Mouse (Mus musculus) erythroblast, adult 5-6 weeks (primary cell): Measurements from ENCODE around the gene Camk2g. TPM values are rescaled to one million over a fixed set of nuclear protein-coding genes. Genes with fewer than 3 reads are reported as not detected.

Experiments used
- ATAC-seq: replicated peaks from 2 replicates; pipeline ENCODE4 v1.8.0; 2016; ENCODE audit warnings: moderate number of reproducible peaks, mild to moderate bottlenecking, moderate TSS enrichment, inconsistent platforms; ENCODE audit not compliant: poor library complexity, low FRiP score, severe bottlenecking
- total RNA-seq, 2 experiments: library from RNA; stranded (forward) in 1 of 2; stranded (reverse) in 1 of 2; fragments of 150-400 nt in 1 of 2; fragments of 200-764, 138-1000 nt in 1 of 2; gene quantifications; 2 replicates each; pipeline versions ENCODE4 v1.2.3 to v1.2.4; 2015 to 2017; ENCODE audit warnings: low replicate concordance in 2 of 2

Gene Camk2g
- total RNA-seq (2015; ENCODE audit: low replicate concordance) (4.0 and 9.8 TPM in 2 replicates), total RNA-seq (2017; ENCODE audit: low replicate concordance) (12.7 and 14.6 TPM in 2 replicates)

DNA sequence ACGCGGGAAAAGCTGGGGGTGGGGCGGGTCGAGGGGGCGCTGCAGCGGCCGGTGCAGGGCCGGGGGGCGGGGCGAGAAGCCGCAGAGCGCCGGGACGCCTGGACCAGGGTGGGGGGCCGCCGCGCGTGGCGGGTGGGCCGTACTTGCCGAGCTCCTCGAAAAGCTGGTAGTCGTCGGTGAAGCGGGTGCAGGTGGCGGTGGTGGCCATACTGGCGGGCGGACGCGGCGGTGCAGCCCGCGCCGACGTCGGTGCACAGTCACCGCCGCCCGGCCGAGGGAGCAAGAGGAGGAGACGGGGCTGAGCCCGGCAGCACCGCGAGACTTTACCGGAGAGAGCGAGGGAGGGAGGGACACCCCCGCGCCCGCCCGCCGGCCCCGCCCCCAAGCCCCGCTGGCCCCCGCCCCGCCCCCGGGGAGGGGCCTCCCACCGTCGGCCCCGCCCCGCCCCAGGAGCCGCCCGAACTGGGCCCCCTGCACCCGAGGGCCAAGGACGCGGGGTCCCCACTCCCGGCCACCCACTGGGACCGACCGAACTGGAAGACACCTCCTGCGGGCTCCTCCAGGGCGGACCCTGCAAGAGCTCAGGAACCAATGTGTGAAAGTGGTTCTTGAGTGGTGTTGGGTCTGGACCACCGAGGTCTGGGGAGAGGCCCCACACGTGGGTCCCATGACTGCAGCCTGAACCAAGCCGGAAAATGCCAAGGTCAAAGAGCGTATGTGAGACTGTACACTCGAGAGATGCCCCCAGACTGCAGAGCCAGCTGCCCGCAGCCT lies at the start of gene Camk2g:
Camk2g (minus strand) TSS at position 331 of the 774 bp plus-strand sequence.
- ATAC-seq: peak; percentile 91

DNA sequence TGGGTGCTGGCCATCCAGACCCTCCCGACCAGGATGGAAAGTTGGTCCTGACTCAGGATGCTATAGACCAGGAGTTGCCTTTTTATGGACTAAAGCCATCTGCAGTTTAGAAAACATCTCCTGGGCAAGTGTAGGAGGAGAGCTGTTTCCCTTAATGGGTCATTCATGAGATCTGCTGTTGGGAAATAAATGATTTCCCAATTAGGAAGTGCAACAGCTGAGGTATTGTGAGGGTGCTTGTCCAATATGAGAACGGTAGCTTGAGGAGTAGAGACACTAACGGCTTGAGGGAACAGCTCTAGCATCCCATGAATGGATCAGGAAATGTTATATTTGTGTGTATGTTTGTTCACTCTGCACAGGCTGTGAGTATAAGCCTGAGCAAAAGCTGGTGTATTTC lies 48.7 kb upstream of the Camk2g start:
- no peak for ATAC-seq

DNA sequence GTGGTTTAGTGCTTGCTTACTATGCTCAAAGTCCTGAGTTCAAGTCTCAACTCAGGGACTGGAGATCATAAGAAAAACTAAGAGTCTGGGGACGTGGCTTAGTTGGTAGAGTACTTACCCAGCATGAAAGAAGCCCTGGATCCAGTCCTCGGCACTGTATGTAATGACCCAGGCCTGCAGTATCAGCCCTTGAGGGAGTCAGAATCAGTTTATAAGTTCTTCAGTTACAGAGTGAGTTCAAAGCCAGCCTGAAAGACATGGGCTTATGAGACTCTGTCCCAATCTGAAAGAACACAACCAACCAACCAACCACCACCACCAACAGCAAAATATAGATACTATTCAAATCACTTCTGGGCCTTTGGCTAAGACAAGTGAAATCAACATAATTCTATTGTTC lies 47.6 kb upstream of the Camk2g start:
- ATAC-seq: no peak

DNA sequence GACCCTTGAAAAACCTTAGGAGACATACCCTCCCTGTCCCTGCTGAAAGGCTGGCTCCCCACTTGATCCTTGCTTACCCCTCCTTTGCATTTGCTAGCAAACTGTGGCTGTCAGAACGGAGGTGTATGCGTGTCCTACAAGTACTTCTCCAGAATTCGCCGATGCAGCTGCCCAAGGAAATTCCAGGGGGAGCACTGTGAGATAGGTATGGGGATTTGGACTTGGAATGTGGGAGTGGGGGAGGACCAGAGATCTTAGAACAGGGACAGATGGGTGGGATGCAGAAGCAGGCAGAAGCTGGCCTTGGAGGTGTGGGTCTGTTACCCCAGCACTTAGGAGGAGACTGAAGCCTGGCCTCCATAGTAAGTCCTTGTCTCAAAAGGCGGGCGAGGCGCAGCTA lies 43.8 kb upstream of the Camk2g start:
- no peak for ATAC-seq

DNA sequence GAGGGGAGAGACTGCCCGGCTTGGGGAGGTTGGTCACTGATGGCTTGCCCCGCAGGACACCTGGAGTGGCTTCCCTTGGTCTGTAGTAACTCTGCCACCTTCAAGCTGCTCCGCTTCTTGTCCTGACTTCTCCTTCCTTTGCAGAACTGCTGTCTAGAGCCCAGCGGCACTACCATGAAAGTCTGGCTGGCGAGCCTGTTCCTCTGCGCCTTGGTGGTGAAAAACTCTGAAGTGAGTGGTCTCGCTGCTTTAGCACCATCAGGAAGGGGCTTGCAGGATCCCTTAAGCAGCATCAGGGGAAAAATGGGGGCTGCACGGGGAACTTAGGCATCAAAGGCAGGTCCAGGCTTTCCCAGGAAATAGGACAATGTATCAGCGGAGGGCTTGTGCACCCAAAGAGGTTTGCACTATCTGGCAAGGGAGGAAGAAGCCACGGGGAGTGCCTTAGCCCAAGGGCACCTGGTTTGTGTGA lies 43.1 kb upstream of the Camk2g start:
- no peak for ATAC-seq

DNA sequence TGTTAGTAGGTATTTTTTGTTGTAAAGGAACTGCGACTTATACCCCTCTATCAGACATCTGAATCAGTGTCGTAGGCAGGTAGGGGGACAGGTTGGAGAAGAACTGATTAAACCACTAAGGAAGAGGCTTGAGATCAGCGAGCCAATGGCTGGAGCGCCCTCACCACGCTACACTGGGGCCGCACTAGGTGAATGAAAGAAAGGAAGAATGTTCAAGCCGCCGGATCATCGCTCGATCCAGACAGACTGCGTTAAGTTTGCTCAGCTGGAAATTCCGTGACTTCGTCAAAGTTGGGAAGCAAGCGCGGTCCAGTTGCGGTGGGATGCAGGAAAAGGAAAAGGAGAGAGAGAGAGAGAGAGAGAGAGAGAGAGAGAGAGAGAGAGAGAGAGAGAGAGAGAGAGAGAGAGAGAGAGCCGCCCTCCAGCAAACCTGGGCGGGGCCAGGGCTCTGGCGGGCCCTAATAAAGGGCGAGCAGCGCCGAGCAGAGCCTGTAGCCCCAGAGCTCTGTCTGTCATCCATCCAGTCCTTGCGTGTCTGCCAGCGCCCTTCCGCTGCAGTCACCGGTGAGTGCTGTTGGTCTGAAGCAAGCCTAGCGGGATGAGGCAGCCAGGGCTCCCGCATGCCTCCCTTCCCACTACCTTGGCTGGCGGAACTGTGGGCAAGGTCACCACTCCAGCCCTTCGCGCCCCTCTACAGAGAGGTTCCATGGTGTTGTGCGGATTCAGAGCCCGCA lies 42.5 kb upstream of the Camk2g start, which contains the start of gene Plau:
Plau (plus strand) TSS at position 490 of the 734 bp plus-strand sequence.
- 0 out of 2 replicates have a peak, but pooled peaks have one; percentile 53 for ATAC-seq

DNA sequence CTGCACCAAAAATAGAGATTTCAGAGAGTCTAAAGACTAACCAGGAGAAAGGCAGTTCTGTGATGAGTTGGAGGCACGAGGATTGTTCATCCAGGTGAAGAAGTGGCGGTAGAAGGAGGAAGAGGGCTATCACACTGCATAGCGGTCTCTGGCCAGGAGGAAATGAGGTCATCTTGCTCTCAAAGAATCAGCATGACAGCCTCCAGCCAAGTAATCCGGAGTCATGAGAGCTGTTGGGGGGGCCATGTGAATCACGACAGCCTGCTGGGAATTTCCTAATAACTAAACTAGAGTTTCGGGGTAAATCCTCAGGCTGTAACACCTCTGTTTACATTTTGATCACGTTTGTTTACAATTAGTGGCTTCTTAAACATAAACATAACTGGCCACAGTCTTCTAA lies 40.2 kb upstream of the Camk2g start:
- ATAC-seq: no peak

DNA sequence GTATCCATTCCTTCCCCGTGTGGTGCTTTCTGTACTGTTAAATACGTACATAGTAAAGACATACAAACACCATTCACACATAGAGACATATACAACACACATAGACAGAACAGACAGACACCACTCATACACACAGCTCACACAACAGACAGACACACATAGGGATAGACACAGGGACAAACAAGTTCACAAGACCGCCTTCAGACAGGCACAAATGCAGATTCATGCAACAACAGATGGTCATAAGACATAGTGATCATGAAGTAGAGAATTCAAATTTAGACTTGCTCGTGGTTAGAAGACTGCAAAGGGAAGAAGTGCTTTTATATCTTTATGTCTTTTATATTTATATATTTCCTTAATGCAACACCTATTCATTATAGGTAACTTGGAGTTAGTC lies 39.6 kb upstream of the Camk2g start:
- no peak for ATAC-seq

DNA sequence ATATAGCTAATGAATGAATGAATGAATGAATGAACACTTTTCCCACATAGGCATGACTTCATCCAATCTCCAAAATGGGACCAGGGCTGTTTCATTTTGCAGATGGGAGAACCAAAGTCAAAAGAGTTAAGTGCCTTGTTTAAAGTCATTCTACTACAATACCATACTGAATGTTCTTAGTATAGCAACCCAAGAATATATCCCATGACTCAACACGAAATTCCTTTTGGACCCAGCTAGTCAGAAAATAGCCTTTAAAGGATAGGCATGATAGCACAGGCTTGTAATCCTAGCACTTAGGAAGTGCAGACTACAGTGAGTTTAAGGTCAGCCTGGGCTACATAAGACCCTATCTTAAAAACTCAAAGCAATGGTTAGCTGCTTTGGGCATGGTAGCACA lies 38.0 kb upstream of the Camk2g start:
- ATAC-seq: no peak

DNA sequence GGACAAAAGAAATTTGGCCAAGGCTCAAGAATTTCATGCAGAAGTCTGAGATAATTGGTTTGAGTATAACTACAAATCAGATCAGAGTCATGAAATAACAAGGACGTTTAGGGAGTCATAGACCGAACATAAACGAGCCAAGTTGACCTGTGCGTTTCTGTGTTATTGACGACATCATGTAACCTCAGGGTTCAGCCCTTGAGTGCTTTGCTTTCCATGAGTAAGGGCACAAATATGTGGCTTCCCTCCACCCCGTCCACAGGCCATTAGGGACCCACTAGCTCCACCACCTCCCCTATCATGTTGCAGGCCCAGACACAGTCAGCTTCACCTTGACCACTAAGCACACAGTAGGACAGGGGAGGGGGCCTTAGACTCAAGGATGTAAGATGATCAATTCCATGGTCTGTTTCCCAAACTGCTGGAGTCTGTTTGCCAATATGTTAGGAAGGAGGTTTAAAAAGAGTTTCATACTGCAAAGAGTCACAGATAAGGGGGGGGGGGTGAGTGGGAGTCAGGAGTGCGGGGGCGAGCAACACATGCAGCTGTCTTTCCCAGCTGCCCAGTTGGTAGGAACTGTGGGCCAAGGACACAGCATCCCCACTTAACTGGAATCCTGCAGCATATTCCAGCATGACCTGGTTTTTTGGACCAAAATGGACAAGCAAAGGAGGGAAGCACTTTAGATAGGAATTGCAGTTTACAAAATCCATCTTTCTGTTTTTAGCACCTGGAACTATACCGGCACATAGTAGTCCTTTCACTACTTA lies 37.4 kb upstream of the Camk2g start:
- ATAC-seq: no peak

DNA sequence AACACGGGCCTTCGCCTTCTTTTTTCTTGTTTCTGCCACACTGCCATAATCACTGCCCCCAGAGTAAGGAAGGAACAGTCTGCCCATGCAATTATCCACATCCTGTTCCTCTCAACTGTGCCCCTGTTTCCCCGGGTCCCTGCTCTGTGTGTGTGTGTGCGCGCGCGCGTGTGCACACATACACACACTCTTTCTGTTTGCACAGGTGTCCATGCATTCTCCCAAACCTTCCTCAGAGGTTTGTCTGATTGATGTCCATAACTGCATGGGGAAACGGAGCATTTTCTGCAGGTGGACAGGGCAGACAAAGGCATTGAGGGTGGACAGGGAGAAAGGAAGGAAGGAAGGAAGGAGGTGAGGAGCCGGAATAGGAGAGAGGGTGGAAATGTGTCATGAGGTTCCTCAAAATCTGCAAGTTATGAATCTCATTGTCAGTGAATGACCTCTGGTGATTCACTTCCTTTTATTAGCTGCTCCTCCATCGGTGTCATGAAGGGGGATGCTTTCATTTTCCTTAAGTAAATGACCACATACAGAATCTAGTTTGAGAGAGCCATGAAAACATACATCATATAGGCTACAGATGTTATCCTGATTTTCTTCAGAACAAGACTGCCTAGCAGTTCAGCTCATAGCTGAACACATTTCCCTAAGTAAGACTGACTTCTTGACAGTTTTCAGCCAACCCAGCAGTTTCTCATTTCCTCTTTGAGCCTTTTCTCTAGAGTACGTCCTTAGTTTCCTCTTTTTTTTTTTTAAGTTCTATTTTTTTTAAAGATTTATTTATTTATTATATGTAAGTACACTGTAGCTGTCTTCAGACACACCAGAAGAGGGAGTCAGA lies 35.9 kb upstream of the Camk2g start:
- ATAC-seq: no peak

DNA sequence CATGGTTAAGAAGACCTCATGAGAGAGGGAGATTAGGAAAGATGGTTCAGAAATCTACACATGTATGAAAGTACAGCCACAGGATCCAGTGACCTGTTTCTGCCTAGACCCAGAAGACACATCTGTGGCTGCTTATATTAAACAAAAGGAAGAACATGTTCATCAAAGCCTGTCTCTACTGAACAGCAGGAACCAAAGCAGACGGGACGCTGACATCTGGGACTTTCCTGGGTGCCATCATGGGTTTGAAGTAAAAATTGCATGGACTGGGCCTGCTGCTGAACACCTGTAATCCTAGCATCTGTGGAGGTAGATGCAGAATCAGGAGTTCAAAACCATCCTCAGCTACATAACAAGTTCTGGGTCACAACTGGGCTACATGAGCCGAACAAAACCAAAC lies 34.6 kb upstream of the Camk2g start:
- ATAC-seq: no peak

DNA sequence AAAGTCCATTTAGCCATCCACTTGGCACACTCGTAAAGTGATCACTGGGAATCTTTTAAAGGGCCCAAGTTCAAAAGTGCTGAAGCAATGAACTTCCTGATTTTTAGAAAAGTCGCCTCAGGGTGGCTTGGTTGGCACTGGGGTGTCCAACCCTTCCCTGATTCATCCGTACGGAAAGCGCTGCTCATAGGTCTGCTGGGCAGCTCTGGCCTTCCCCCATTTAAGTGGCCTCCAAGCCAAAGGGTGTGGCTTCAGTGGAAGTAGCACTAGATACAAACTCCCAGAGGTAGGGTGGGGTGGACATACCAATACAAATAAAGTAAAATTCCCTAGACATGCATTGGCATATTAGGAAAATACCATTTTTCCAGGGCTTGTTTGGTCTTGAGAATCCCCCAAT lies 33.6 kb upstream of the Camk2g start:
- no peak for ATAC-seq

DNA sequence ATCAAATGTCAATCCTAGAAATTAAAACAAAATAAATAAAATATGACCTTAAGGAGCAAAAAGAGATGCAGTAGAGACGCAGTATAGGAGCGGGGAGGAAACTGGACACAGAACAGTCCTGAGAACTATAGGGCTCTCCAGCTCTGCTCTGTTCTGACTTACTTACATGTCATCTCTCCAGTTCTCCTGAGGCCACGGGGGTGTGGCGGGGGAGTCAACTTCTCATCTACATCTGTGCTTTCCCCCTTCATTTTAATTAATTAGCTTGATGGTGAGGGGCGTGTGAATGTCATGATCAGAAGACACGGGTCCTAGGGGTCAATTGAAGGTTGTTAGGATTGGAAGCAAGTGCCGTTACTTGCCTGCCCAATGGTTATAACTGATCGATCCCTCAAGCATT lies 33.2 kb upstream of the Camk2g start:
- ATAC-seq: no peak

DNA sequence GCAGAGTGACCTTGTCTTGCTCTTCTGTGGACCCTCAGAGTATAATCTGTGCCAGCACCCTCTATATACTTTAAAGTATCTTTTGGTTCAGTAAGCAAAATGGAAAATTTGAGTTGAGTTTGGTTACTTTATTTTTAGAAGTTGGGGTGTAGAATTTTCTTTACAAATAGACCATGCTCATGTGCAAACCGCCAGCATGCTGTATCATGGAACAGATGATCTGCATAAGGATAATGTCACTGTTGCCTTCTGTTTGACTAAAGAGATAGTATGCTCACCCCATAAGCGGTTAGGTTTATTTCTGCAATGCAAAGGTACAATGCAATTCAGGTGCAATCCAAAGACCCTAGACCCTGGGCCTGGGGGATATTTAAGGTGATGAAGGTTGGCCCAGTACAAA lies 31.6 kb upstream of the Camk2g start:
- no peak for ATAC-seq

DNA sequence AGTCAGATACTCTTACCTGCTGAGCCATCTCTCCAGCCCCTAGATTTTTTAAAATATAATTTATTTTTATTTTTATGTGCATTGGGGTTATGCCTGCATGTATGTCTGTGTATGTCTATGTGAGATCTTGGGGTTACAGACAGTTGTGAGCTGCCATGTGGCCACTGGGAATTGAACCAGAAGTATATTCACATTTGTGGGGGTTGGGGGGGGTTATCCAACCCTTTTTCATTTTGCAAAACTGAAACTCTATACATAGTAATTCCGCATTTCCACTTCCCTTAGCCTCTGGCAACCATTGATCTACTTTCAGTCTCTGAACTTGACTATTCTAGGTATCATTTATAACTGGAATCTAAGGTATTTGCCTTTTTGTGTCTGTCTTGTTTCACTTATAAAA lies 30.6 kb upstream of the Camk2g start:
- ATAC-seq: no peak

DNA sequence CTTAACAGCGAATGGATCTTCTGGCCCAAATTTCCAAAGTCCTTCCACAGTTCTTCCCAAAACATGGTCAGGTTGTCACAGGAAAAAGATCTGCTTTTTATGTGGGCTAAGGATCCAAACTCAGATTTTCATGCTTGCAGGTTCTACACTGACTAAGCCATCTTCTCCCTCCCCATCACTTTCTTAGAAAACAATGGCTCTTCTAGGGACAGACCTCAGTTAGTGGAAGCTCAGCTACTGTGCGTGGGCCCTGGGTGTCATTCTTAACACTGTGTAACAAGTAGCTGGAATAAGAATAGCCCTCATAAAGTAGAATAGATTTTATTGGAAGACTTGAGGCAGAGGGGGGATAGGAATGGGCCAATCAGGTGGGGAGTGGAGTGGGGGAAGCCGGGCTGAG lies 21.6 kb upstream of the Camk2g start:
- ATAC-seq: no peak

DNA sequence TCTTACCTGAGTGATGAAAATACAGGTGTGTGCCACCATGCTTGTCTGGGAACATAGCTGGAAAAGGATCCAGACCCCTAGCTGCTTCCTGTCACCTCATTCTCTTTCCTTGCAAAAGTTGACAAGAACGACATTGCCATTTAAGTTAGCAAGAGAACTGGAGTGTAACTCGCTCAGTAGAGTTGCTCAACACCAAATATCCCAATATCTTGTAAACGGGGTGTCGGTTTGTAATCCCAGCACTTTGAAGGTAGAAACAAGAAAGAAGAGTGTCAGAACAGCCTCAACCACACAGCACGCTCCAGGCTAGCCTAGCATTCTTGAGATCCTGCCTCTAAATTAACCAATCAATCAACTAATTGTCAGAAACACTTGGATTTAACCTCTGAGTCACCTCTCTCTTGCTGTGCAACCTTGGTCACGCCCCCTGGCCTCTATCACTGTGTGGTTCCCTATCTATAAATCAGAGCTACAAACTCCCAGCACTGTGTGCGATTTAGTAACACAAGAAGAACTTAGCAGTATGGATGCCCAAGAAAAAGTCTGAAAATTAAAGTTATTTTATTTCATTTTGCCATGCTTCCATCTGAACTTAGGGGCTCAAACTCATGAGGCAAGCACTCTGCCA lies 18.0 kb upstream of the Camk2g start:
- ATAC-seq: no peak

DNA sequence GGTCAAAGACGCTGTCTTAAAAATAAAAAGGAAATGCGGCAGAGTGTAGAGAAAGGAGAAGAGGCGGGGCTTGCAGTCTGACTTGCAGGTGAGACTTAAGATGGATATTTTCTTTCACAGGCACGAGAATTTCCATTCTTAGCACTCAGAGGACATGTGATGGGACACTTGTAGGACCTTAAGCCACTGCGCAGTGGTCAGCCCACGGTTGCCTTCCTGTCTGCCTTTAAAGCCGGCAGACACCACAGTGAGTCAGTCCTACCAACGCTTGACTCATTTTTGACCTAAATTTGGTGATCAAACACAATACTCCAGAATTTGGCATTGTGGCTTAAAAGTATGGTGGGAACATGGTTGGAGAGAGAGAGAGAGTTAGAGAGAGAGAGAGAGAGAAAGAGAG lies 17.3 kb upstream of the Camk2g start:
- ATAC-seq: no peak
